ENCODE assay signal across 8 mouse cellular contexts in genomic region chr16:84825009-84825408, GRCm38 (mm10). TPM values are rescaled to one million over a fixed set of nuclear protein-coding genes. Genes with fewer than 3 reads are reported as not detected.
A peak's percentile ranks its signal among the peaks of the same experiment; 100 is the strongest.
DNase-seq lines count a peak whose midpoint lies in the region; ATAC-seq and TF ChIP-seq lines count a peak whose summit lies in the region.

No protein-coding gene starts in this region.

- no peak overlapping the region for H3K4me3 ChIP-seq in liver, adult 2 months (ENCODE audit: insufficient read depth, low read depth, low read length)
- H3K4me3 ChIP-seq in embryonic facial prominence, embryonic 15.5 days (replicated peaks), result no peak overlapping the region
- H3K4me3 ChIP-seq in limb, embryonic 10.5 days, result no peak overlapping the region

- WGBS in liver, adult 2 months, result 18% methylated on average over 6 of the region's 6 CpGs
- WGBS in embryonic facial prominence, embryonic 15.5 days, result 74% methylated on average over 6 of the region's 6 CpGs
- WGBS in limb, embryonic 10.5 days, result 89% methylated on average over 6 of the region's 6 CpGs

- H3K4me2 ChIP-seq in embryonic facial prominence, embryonic 15.5 days (replicated peaks), result no peak overlapping the region

- peaks cover 11% of the 10 kb centered on the region for H3K4me1 ChIP-seq in liver, adult 2 months (ENCODE audit: control insufficient read depth, insufficient read depth, low read length)
- H3K4me1 ChIP-seq in embryonic facial prominence, embryonic 15.5 days, result no peaks in the 10 kb centered on the region
- H3K4me1 ChIP-seq in limb, embryonic 10.5 days, result no peaks in the 10 kb centered on the region

- no peak for TF ChIP-seq CTCF in liver, adult 2 months (IDR thresholded peaks at IDR 0.05; ENCODE audit: low read depth, low read length)

- ATAC-seq in embryonic facial prominence, embryonic 15.5 days (ENCODE audit: insufficient number of reproducible peaks, low FRiP score, low TSS enrichment, low read depth), result peak; percentile 75

- DNase-seq in liver, adult 2 months (ENCODE audit: extremely low read depth, low read depth, low spot score), result peak; percentile 72
- DNase-seq in liver, result no peak
- DNase-seq in kidney, adult 8-10 months, result peak; percentile 71 to 77
- DNase-seq in naive thymus-derived CD4-positive, alpha-beta T cell, adult 2 months (ENCODE audit: low read depth), result peak; percentile 48
- DNase-seq in layer of hippocampus, adult 9-11 months, result no peak
- DNase-seq in limb, embryonic 10.5 days (ENCODE audit: low spot score), result no peak
- no peak for DNase-seq in natural killer cell, adult 2 months (ENCODE audit: low spot score in 2 of 2)

- no peak overlapping the region for H3K9ac ChIP-seq in liver, adult 2 months (ENCODE audit: low read depth, low read length)
- no peak overlapping the region for H3K9ac ChIP-seq in embryonic facial prominence, embryonic 15.5 days

- peaks cover 60% of the 10 kb centered on the region for H3K36me3 ChIP-seq in liver, adult 2 months (ENCODE audit: control insufficient read depth, insufficient read depth, low read length)
- H3K36me3 ChIP-seq in embryonic facial prominence, embryonic 15.5 days, result peaks cover 55% of the 10 kb centered on the region
- peaks cover 81% of the 10 kb centered on the region for H3K36me3 ChIP-seq in limb, embryonic 10.5 days

- TF ChIP-seq POLR2A in liver, adult 2 months (IDR thresholded peaks at IDR 0.05; ENCODE audit: extremely low read depth, insufficient read depth, low read length), result no peak

- H3K9me3 ChIP-seq in embryonic facial prominence, embryonic 15.5 days (replicated peaks), result no peaks in the 10 kb centered on the region
- H3K9me3 ChIP-seq in limb, embryonic 10.5 days (replicated peaks), result no peaks in the 10 kb centered on the region

- no peaks in the 10 kb centered on the region for H3K79me2 ChIP-seq in liver, adult 2 months (ENCODE audit: control insufficient read depth, insufficient read depth, low read length)

- H3K27ac ChIP-seq in liver, adult 2 months (replicated peaks; ENCODE audit: insufficient read depth, low read depth, low read length), result peak overlapping the region; percentile 15
- 0 out of 2 replicates have a peak overlapping the region, but pooled peaks have one; percentile 17 for H3K27ac ChIP-seq in embryonic facial prominence, embryonic 15.5 days (replicated peaks)
- H3K27ac ChIP-seq in limb, embryonic 10.5 days, result no peak overlapping the region

- H3K27me3 ChIP-seq in liver, adult 2 months (ENCODE audit: control insufficient read depth, insufficient read depth, low read length), result no peaks in the 10 kb centered on the region
- no peaks in the 10 kb centered on the region for H3K27me3 ChIP-seq in embryonic facial prominence, embryonic 15.5 days
- H3K27me3 ChIP-seq in limb, embryonic 10.5 days (ENCODE audit: low read depth, poor library complexity, severe bottlenecking), result no peaks in the 10 kb centered on the region

RNA-seq across cellular contexts. Expression of gene Gabpa, which starts 9.7 kb away (rescaled TPM):
- 32.3 and 36.4 TPM in 2 replicates for total RNA-seq in liver, adult 2 months (2014; rRNA removed)
- 5.8 and 6.7 TPM in 2 replicates for polyA plus RNA-seq in liver, adult 2 months (2012; rRNA removed)
- 30.1 and 31.7 TPM in 2 replicates for polyA plus RNA-seq in embryonic facial prominence, embryonic 15.5 days (2015; fragmentation: Nextera tagmentation; extraction: Ambion mirVana)
- polyA plus RNA-seq in limb, embryonic 10.5 days (2016; fragmentation: Nextera tagmentation; extraction: Ambion mirVana), result 35.6 and 39.5 TPM in 2 replicates

RNA-seq across cellular contexts. Expression of gene Atp5j, which starts 10.4 kb away (rescaled TPM):
- total RNA-seq in liver, adult 2 months (2014; rRNA removed), result 296 and 354 TPM in 2 replicates
- polyA plus RNA-seq in liver, adult 2 months (2012; rRNA removed), result 196 and 235 TPM in 2 replicates
- polyA plus RNA-seq in embryonic facial prominence, embryonic 15.5 days (2015; fragmentation: Nextera tagmentation; extraction: Ambion mirVana), result 768 and 787 TPM in 2 replicates
- 860 and 883 TPM in 2 replicates for polyA plus RNA-seq in limb, embryonic 10.5 days (2016; fragmentation: Nextera tagmentation; extraction: Ambion mirVana)

RNA-seq across cellular contexts. Expression of gene Jam2, which starts 51.1 kb away (rescaled TPM):
- 5.0 and 9.8 TPM in 2 replicates for total RNA-seq in liver, adult 2 months (2014; rRNA removed)
- polyA plus RNA-seq in liver, adult 2 months (2012; rRNA removed), result 2.3 and 2.4 TPM in 2 replicates
- polyA plus RNA-seq in embryonic facial prominence, embryonic 15.5 days (2015; fragmentation: Nextera tagmentation; extraction: Ambion mirVana), result 12.6 and 14.6 TPM in 2 replicates
- polyA plus RNA-seq in limb, embryonic 10.5 days (2016; fragmentation: Nextera tagmentation; extraction: Ambion mirVana), result 0.89 and 1.4 TPM in 2 replicates

Comparison
In these comparisons a context has a peak if more than half of its experiments do, and no peak if none do; other contexts are left out.
1. DNase-seq: peak in liver, adult 2 months (single experiment), kidney, adult 8-10 months (2 of 2) and naive thymus-derived CD4-positive, alpha-beta T cell, adult 2 months (single experiment); none in liver (single experiment), layer of hippocampus, adult 9-11 months (single experiment), limb, embryonic 10.5 days (single experiment) and natural killer cell, adult 2 months (0 of 2).